Mouse (Mus musculus): ENCODE data around the gene Map3k14. TPM values are rescaled to one million over a fixed set of nuclear protein-coding genes. Genes with fewer than 3 reads are reported as not detected.

Gene Map3k14
- total and polyA plus RNA-seq, 2 experiments = 1.4 to 2.1 TPM

DNA sequence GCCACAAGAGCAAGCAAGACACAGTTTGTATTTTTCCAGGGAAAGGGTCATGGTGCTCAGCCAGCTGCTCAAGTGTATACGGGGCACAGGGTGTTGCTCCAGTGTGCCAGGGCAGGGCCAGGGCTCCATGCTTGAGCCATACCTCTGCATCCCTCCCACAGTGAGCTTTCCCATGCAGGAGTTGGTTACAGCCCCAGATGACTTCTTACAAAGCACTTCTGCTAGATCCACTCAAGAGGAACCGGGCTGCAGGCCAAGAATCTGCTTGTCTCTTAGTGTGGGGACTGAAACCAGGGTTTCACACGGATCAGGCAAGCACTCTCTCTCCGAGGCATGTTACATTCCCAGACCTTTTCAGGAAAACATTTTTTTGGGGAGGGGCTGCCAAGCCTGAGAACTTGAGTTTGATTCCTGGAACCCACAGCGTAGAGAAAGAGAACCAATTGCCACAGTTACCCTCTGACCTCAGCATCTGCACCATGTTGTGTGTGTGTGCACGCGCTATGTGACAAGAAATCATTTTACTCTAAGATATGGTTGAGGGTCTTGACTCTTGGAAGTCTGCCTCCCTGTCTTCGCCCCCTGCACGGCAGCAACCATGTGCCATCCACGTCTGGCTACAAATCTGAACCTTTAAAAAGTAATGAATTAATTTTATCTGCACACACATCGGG, 19.6 kb downstream of the Map3k14 start:
- Histone ChIP-seq H3K4me3 (ENCODE audit: insufficient read depth, low read depth, low read length) (no peak overlapping the region), H3K36me3 (ENCODE audit: control insufficient read depth, insufficient read depth, low read length) (no peaks in the 10 kb centered on the region), H3K9ac (ENCODE audit: low read depth, low read length) (no peak overlapping the region), H3K4me1 (ENCODE audit: control insufficient read depth, insufficient read depth, low read length) (no peaks in the 10 kb centered on the region), H3K27ac (replicated peaks; ENCODE audit: insufficient read depth, low read depth, low read length) (no peak overlapping the region), H3K79me2 (ENCODE audit: control insufficient read depth, insufficient read depth, low read length) (peaks cover 6% of the 10 kb centered on the region; the same call in 1 of the 2 replicates), H3K27me3 (ENCODE audit: control insufficient read depth, insufficient read depth, low read length) (no peaks in the 10 kb centered on the region)
- TF ChIP-seq CTCF (IDR thresholded peaks at IDR 0.05; ENCODE audit: low read depth, low read length) = no peak
- no peak for TF ChIP-seq POLR2A (IDR thresholded peaks at IDR 0.05; ENCODE audit: extremely low read depth, insufficient read depth, low read length)
- WGBS = 81% methylated on average over 11 of the region's 11 CpGs
- DNase-seq (ENCODE audit: extremely low read depth, low read depth, low spot score) = no peak

DNA sequence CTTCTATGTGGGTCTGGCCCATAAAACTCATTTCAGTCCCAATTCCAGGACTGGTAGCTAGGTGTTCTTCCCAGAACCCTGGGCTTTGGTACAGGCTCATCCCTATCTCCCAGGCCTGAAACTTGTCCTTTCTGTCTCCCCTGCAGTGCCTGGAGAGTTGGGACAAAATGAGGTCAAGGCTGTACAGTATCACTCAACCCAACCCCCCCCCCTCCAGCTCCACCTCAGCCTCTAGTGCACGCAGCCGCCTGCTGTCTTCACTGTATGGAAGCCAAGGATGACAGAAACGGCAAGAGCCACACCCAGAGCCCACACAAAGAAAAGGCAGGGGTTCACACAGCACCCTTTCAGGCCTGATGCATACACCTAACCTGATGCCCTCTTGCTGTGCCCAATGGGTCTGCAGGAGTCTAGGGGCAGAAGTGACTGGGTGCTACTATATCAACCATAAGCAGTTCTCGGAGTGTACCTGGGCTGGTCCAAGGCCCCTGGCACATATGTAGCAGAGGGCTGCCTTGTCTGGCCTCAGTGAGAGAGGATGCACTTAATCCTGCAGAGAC, 20.5 kb downstream of the Map3k14 start:
- Histone ChIP-seq H3K4me3 (ENCODE audit: insufficient read depth, low read depth, low read length) (no peak overlapping the region), H3K36me3 (ENCODE audit: control insufficient read depth, insufficient read depth, low read length) (no peaks in the 10 kb centered on the region), H3K27ac (replicated peaks; ENCODE audit: insufficient read depth, low read depth, low read length) (no peak overlapping the region), H3K9ac (ENCODE audit: low read depth, low read length) (no peak overlapping the region), H3K79me2 (ENCODE audit: control insufficient read depth, insufficient read depth, low read length) (peaks cover 4% of the 10 kb centered on the region; the same call in 1 of the 2 replicates), H3K4me1 (ENCODE audit: control insufficient read depth, insufficient read depth, low read length) (no peaks in the 10 kb centered on the region), H3K27me3 (ENCODE audit: control insufficient read depth, insufficient read depth, low read length) (no peaks in the 10 kb centered on the region)
- no peak for TF ChIP-seq POLR2A (IDR thresholded peaks at IDR 0.05; ENCODE audit: extremely low read depth, insufficient read depth, low read length)
- TF ChIP-seq CTCF (IDR thresholded peaks at IDR 0.05; ENCODE audit: low read depth, low read length) = no peak
- WGBS = 67% methylated on average over 4 of the region's 4 CpGs
- DNase-seq (ENCODE audit: extremely low read depth, low read depth, low spot score) = no peak

GRCm38 (mm10) chr11:103246081-103246730, 21.1 kb downstream of the Map3k14 start:
- Histone ChIP-seq H3K36me3 (ENCODE audit: control insufficient read depth, insufficient read depth, low read length) (no peaks in the 10 kb centered on the region), H3K27me3 (ENCODE audit: control insufficient read depth, insufficient read depth, low read length) (no peaks in the 10 kb centered on the region), H3K9ac (ENCODE audit: low read depth, low read length) (no peak overlapping the region), H3K4me3 (ENCODE audit: insufficient read depth, low read depth, low read length) (no peak overlapping the region), H3K27ac (replicated peaks; ENCODE audit: insufficient read depth, low read depth, low read length) (no peak overlapping the region), H3K79me2 (ENCODE audit: control insufficient read depth, insufficient read depth, low read length) (peaks cover 4% of the 10 kb centered on the region; the same call in 1 of the 2 replicates), H3K4me1 (ENCODE audit: control insufficient read depth, insufficient read depth, low read length) (no peaks in the 10 kb centered on the region)
- DNase-seq (ENCODE audit: extremely low read depth, low read depth, low spot score) = no peak
- TF ChIP-seq POLR2A (IDR thresholded peaks at IDR 0.05; ENCODE audit: extremely low read depth, insufficient read depth, low read length) (no peak), CTCF (IDR thresholded peaks at IDR 0.05; ENCODE audit: low read depth, low read length) (no peak)
- WGBS = 64% methylated on average over 10 of the region's 10 CpGs

- peaks cover 4% of the 10 kb centered on the region; the same call in 1 of the 2 replicates for H3K79me2 ChIP-seq (ENCODE audit: control insufficient read depth, insufficient read depth, low read length)
- H3K27ac ChIP-seq (replicated peaks; ENCODE audit: insufficient read depth, low read depth, low read length) = no peak overlapping the region
- no peak for DNase-seq (ENCODE audit: extremely low read depth, low read depth, low spot score)
- no peaks in the 10 kb centered on the region for H3K4me1 ChIP-seq (ENCODE audit: control insufficient read depth, insufficient read depth, low read length)
- no peak overlapping the region for H3K4me3 ChIP-seq (ENCODE audit: insufficient read depth, low read depth, low read length)
- no peaks in the 10 kb centered on the region for H3K27me3 ChIP-seq (ENCODE audit: control insufficient read depth, insufficient read depth, low read length)
- WGBS = 73% methylated on average over 4 of the region's 4 CpGs
- no peak overlapping the region for H3K9ac ChIP-seq (ENCODE audit: low read depth, low read length)
- no peaks in the 10 kb centered on the region for H3K36me3 ChIP-seq (ENCODE audit: control insufficient read depth, insufficient read depth, low read length)
- TF ChIP-seq POLR2A (IDR thresholded peaks at IDR 0.05; ENCODE audit: extremely low read depth, insufficient read depth, low read length) = no peak
- no peak for TF ChIP-seq CTCF (IDR thresholded peaks at IDR 0.05; ENCODE audit: low read depth, low read length)
Observed at GRCm38 (mm10) chr11:103244856-103245255, 22.4 kb downstream of the Map3k14 start.

DNA sequence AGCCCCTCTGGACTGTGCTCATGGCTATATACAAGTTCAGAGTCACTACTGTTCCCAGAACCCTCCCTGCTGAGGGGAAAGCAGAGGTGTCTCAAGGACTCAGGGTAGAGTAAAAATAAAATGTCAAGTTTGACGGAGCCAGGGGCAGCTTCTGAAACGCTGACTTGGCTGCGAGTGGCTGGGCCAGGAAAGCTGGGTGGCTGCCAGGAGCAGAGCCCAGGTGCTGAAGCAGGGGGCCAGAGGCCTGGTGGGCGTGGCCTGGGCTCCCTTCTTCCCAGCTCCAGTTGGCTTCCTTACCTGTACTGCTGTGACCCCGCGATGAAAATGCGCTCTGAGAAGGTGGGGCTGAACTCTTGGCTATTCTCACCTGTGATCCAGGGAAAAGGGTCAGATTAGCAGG, 26.5 kb downstream of the Map3k14 start:
- H3K79me2 ChIP-seq (ENCODE audit: control insufficient read depth, insufficient read depth, low read length) = 0 out of 2 replicates have a peak, but pooled peaks cover 4% of the 10 kb centered on the region
- no peak overlapping the region for H3K4me3 ChIP-seq (ENCODE audit: insufficient read depth, low read depth, low read length)
- TF ChIP-seq POLR2A (IDR thresholded peaks at IDR 0.05; ENCODE audit: extremely low read depth, insufficient read depth, low read length) (no peak), CTCF (IDR thresholded peaks at IDR 0.05; ENCODE audit: low read depth, low read length) (no peak)
- DNase-seq (ENCODE audit: extremely low read depth, low read depth, low spot score) = no peak
- H3K9ac ChIP-seq (ENCODE audit: low read depth, low read length) = no peak overlapping the region
- 70% methylated on average over 7 of the region's 7 CpGs for WGBS
- H3K36me3 ChIP-seq (ENCODE audit: control insufficient read depth, insufficient read depth, low read length) = no peaks in the 10 kb centered on the region
- H3K4me1 ChIP-seq (ENCODE audit: control insufficient read depth, insufficient read depth, low read length) = no peaks in the 10 kb centered on the region
- no peaks in the 10 kb centered on the region for H3K27me3 ChIP-seq (ENCODE audit: control insufficient read depth, insufficient read depth, low read length)
- no peak overlapping the region for H3K27ac ChIP-seq (replicated peaks; ENCODE audit: insufficient read depth, low read depth, low read length)

Data from liver, adult 2 months (tissue).